Mouse (Mus musculus): Measurements from ENCODE around the gene Plcb4. TPM values are rescaled to one million over a fixed set of nuclear protein-coding genes. Genes with fewer than 3 reads are reported as not detected.
A peak's percentile ranks its signal among the peaks of the same experiment; 100 is the strongest.

Gene Plcb4
- polyA plus RNA-seq, 1 experiment from 2014 or later: 19.4 TPM

DNA sequence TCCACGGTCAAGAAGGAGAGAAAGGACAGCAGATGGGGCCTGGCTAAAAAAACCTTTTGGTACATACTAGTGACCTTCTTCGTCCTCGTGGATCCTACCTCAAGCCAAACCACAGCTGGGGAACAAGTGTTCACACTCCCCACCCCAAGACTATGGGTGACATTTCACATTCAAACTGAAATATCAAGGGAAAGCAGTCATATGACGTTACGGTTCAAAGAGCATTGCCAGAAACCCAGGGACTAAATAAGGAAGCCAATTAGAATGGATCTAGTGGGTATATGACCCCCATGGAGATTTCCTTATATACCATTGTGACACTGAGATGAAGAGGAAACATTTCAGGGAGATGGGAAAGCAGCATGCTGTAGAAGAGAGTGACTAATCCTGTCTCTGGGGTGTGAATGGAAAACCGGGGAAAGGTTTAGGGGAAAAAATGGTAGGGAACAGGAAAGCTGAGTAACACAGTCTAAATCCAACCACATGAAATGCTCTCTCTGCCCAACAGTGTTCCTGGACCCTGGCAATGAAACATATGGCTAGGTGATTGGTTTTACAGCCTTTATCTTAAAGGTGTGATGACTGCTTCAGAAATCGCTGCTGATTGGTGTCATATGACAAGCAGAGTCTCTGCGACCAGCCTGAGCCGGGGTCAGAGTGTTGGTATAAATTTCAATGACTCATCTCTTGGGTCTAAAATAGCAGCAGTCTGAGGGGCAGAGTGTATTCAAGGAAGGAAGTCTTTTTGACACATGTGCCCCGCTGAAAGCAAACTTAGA lies 114.6 kb downstream of the Plcb4 start:
- ATAC-seq: no peak
- Histone ChIP-seq H3K9me3 (replicated peaks) (no peaks in the 10 kb centered on the region), H3K4me3 (no peak overlapping the region), H3K4me1 (no peaks in the 10 kb centered on the region), H3K27me3 (no peaks in the 10 kb centered on the region), H3K4me2 (no peak overlapping the region), H3K9ac (no peak overlapping the region), H3K36me3 (ENCODE audit: poor library complexity, severe bottlenecking) (no peaks in the 10 kb centered on the region), H3K27ac (no peak overlapping the region)
- 72% methylated on average over 10 of the region's 10 CpGs for WGBS

GRCm38 (mm10) chr2:135775026-135775425 lies 116.2 kb downstream of the Plcb4 start:
- Histone ChIP-seq H3K4me1 (no peaks in the 10 kb centered on the region), H3K4me3 (no peak overlapping the region), H3K27ac (no peak overlapping the region), H3K36me3 (ENCODE audit: poor library complexity, severe bottlenecking) (no peaks in the 10 kb centered on the region), H3K27me3 (no peaks in the 10 kb centered on the region), H3K9me3 (replicated peaks) (no peaks in the 10 kb centered on the region), H3K4me2 (no peak overlapping the region), H3K9ac (no peak overlapping the region)
- 81% methylated on average over 4 of the region's 4 CpGs for WGBS
- ATAC-seq: no peak

DNA sequence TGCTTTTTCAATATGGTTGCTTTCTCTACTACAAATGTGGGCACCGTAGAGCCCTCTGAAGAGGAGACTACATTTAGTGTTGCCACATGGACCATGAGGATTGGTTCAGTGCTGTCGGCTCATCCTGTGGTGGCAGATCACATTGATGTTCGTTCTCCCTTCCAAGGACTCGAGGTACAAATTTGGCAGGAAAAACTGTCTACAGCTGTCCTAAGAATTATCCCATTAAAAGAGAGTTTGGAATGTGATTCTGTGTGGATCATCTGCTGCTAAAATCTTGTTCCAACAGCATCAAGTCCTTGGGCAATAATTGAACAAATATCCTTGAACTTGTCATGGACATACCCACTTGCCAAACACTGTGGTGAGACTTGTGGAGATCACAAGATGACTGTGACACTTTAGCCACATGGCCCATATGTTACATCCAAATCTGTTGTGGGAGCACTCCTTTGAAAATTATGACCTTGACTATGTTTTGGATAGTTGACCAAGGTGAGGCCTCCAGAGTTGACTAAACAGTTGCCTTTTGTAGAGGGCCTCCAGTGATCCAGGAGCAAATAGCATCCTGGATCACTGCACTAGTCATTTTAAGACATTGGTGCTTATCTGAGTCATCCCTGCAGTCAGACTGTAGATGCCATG lies 117.4 kb downstream of the Plcb4 start:
- no peaks in the 10 kb centered on the region for H3K9me3 ChIP-seq (replicated peaks)
- WGBS: 94% methylated on average over 4 of the region's 4 CpGs
- H3K36me3 ChIP-seq (ENCODE audit: poor library complexity, severe bottlenecking): no peaks in the 10 kb centered on the region
- H3K27me3 ChIP-seq: no peaks in the 10 kb centered on the region
- H3K4me3 ChIP-seq: no peak overlapping the region
- no peaks in the 10 kb centered on the region for H3K4me1 ChIP-seq
- no peak for ATAC-seq
- no peak overlapping the region for H3K9ac ChIP-seq
- no peak overlapping the region for H3K27ac ChIP-seq
- H3K4me2 ChIP-seq: no peak overlapping the region

DNA sequence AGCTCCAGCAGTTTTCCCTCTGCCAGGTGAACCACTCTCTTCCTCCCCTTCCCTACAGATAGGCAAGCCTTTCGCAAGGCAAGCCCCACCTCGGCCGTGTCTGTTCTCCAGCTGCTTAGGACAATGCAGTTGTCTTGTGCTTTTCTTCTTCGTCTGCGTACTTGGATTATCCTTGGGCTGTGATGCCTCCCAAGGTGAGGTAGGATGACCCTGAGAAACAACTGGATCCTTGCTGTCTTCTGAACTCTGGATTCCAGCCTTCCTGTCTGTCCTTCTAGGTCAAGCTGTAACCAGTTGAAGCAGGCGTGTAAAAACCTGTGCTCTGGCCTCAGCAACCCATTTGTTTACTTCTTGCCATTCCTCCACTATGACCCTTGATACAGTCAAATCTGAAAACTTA lies 122.6 kb downstream of the Plcb4 start:
- H3K36me3 ChIP-seq (ENCODE audit: poor library complexity, severe bottlenecking): no peaks in the 10 kb centered on the region
- WGBS: 82% methylated on average over 6 of the region's 6 CpGs
- ATAC-seq: no peak
- no peaks in the 10 kb centered on the region for H3K9me3 ChIP-seq (replicated peaks)
- H3K4me1 ChIP-seq: no peaks in the 10 kb centered on the region
- H3K27me3 ChIP-seq: no peaks in the 10 kb centered on the region
- H3K27ac ChIP-seq: no peak overlapping the region
- H3K9ac ChIP-seq: no peak overlapping the region
- H3K4me2 ChIP-seq: no peak overlapping the region
- no peak overlapping the region for H3K4me3 ChIP-seq

DNA sequence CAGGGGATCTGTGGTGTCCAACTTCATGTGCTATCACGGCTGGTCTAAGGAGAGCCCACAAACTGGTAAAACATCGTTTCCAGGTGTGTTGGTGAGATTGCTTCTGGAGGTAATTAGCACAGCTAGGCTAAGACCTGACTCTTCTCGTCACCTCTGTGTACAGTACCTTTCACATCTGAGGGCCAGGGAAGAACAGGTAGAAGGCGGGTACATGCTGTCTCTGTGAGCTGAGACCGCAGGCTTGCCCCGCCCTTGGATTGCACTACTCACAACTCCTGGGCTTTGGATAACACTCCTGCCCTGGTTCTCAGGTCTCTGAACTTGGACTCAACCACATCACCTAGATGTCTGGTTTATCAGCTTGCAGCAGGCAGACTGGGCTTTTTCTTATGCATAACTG lies 128.6 kb downstream of the Plcb4 start:
- H3K4me2 ChIP-seq: no peak overlapping the region
- H3K4me1 ChIP-seq: no peaks in the 10 kb centered on the region
- no peaks in the 10 kb centered on the region for H3K9me3 ChIP-seq (replicated peaks)
- ATAC-seq: no peak
- 97% methylated on average over 6 of the region's 6 CpGs for WGBS
- no peaks in the 10 kb centered on the region for H3K27me3 ChIP-seq
- no peak overlapping the region for H3K9ac ChIP-seq
- H3K36me3 ChIP-seq (ENCODE audit: poor library complexity, severe bottlenecking): no peaks in the 10 kb centered on the region
- H3K27ac ChIP-seq: no peak overlapping the region
- no peak overlapping the region for H3K4me3 ChIP-seq

DNA sequence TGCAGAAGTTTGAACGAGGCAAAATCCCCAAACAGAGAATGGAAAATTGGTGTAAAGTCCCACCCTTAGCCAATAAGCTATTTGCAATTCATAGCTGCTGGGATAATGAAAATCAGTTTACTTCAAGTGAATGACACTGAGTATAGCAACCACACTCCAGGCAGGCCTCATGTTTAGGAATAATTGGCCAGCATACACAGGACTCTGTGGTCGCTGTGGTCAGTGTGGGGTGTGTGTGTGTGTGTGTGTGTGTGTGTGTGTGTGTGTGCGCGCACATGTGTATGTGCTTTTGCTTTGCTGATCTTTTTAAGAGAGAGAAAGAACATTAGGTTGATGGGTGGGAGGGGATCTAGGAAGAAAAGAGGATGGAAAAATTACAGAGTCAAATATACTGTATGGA lies 134.1 kb downstream of the Plcb4 start:
- Histone ChIP-seq H3K27ac (no peak overlapping the region), H3K27me3 (no peaks in the 10 kb centered on the region), H3K9ac (no peak overlapping the region), H3K9me3 (replicated peaks) (no peaks in the 10 kb centered on the region), H3K4me1 (peaks cover 16% of the 10 kb centered on the region), H3K36me3 (ENCODE audit: poor library complexity, severe bottlenecking) (no peaks in the 10 kb centered on the region), H3K4me2 (no peak overlapping the region), H3K4me3 (no peak overlapping the region)
- ATAC-seq: no peak
- 86% methylated on average over 4 of the region's 4 CpGs for WGBS

DNA sequence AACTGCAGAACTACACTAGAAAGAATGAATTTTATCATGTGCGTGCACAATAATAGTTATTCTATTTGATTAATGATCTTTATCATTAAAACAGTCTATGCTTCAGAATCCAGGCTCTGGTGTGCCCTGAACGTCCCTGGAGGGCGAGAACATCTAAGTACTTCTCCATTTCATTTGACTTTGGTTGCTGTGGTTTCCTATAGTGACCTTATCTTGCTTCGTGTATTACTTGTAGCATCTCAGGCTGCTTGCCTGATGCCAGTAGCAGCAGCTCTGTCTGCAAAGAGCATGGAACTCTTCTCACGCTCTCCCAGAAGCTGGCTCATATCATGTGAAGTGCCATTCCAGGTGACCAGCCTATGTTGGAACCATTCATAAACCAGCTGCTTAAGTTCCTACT lies 137.9 kb downstream of the Plcb4 start:
- H3K4me2 ChIP-seq: no peak overlapping the region
- peaks cover 37% of the 10 kb centered on the region for H3K4me1 ChIP-seq
- no peaks in the 10 kb centered on the region for H3K36me3 ChIP-seq (ENCODE audit: poor library complexity, severe bottlenecking)
- WGBS: 91% methylated on average over 5 of the region's 5 CpGs
- H3K27ac ChIP-seq: no peak overlapping the region
- ATAC-seq: no peak
- H3K4me3 ChIP-seq: no peak overlapping the region
- no peak overlapping the region for H3K9ac ChIP-seq
- H3K27me3 ChIP-seq: no peaks in the 10 kb centered on the region
- no peaks in the 10 kb centered on the region for H3K9me3 ChIP-seq (replicated peaks)

DNA sequence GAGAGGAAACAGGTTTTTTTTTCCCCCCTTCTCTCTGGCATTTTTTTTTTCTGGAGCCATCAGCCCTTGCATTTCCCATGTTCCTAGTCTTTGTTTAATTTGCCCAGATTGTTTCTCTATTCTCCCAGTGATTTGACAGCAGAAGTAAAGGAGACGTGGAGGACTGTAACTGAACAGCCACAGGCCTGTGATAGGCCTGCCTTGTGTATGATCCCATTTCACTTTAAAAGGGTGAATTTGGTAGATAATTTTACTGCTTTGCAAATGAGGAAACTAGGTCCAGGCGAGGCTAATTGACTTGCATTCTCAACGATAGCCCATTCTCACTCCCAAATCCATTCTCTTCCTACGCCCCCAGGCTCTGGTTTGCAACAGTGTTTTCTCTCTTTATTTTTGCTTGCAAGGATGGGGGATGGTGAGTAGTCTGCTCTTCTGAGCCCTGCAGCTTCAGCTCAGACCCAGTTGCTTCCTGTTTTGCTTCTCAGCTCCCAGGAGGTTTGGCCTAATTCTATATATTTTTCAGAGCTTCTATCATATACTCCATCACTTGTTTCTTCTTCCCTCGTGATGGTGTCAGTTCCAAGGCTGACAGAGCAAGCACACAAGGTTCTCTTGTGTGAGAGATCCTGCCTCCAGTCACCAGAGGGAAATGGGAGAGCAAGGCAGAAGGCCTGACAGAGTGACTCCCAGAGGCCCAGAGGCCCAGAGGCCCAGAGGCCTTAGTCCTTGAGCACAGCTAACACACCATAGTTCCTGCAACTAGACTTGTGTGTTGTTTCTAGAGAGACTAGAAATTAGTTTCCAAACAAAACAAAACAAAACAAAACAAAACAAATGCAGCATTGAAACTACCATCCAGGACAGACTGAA lies 139.1 kb downstream of the Plcb4 start:
- H3K4me3 ChIP-seq: no peak overlapping the region
- H3K9me3 ChIP-seq (replicated peaks): no peaks in the 10 kb centered on the region
- no peaks in the 10 kb centered on the region for H3K36me3 ChIP-seq (ENCODE audit: poor library complexity, severe bottlenecking)
- ATAC-seq: peak; percentile 42; the same call in 1 of the 2 replicates
- no peak overlapping the region for H3K9ac ChIP-seq
- WGBS: 33% methylated on average over 5 of the region's 5 CpGs
- H3K27me3 ChIP-seq: no peaks in the 10 kb centered on the region
- peak overlapping the region; percentile 36; the same call in 1 of the 2 replicates for H3K27ac ChIP-seq
- no peak overlapping the region for H3K4me2 ChIP-seq
- H3K4me1 ChIP-seq: peaks cover 39% of the 10 kb centered on the region

DNA sequence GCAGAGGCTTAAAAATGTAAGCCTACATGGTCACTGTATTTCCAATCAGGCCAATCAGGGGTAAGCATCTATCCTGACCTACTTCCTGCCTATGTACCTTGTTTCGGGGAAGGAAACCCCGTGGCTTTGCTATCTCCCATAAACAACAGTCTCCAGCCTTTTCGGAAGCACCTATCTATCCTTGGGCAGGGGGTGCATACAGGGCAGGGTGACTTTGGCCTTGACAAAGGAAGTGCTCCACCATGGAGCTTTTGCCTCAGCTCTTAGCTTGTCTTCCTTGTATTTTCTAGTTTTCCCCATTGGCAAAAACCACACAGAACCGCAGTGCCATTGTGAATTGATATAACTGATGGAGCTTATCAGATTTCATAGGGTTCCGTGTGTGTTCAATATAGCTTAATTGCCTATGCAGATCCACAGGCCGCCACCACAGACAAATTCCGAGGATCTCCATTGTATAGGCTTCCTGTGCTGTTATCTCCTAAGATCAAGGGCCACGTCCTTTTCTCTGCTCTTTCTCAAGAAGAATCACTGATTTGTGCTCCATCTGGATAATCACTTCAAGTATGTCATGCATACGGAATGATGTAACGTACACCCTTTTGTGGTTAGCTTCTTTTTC lies 140.4 kb downstream of the Plcb4 start:
- Histone ChIP-seq H3K4me1 (peaks cover 39% of the 10 kb centered on the region), H3K27me3 (no peaks in the 10 kb centered on the region), H3K27ac (no peak overlapping the region), H3K4me2 (no peak overlapping the region), H3K9ac (no peak overlapping the region), H3K4me3 (no peak overlapping the region), H3K9me3 (replicated peaks) (no peaks in the 10 kb centered on the region), H3K36me3 (ENCODE audit: poor library complexity, severe bottlenecking) (no peaks in the 10 kb centered on the region)
- 55% methylated on average over 10 of the region's 10 CpGs for WGBS
- no peak for ATAC-seq

GRCm38 (mm10) chr2:135800385-135800784 lies 141.6 kb downstream of the Plcb4 start:
- Histone ChIP-seq H3K4me1 (peaks cover 39% of the 10 kb centered on the region), H3K27ac (no peak overlapping the region), H3K36me3 (ENCODE audit: poor library complexity, severe bottlenecking) (no peaks in the 10 kb centered on the region), H3K4me2 (no peak overlapping the region), H3K9ac (no peak overlapping the region), H3K27me3 (no peaks in the 10 kb centered on the region), H3K9me3 (replicated peaks) (no peaks in the 10 kb centered on the region), H3K4me3 (no peak overlapping the region)
- WGBS: 47% methylated on average over 6 of the region's 6 CpGs
- no peak for ATAC-seq

GRCm38 (mm10) chr2:135802878-135803450 lies 144.2 kb downstream of the Plcb4 start:
- no peaks in the 10 kb centered on the region for H3K36me3 ChIP-seq (ENCODE audit: poor library complexity, severe bottlenecking)
- H3K4me1 ChIP-seq: peaks cover 26% of the 10 kb centered on the region
- no peaks in the 10 kb centered on the region for H3K27me3 ChIP-seq
- no peak overlapping the region for H3K9ac ChIP-seq
- WGBS: 75% methylated on average over 9 of the region's 9 CpGs
- no peak overlapping the region for H3K4me3 ChIP-seq
- 0 out of 2 replicates have a peak, but pooled peaks have one; percentile 28 for ATAC-seq
- H3K27ac ChIP-seq: no peak overlapping the region
- H3K9me3 ChIP-seq (replicated peaks): no peaks in the 10 kb centered on the region
- no peak overlapping the region for H3K4me2 ChIP-seq

Measured in forebrain, embryonic 13.5 days (tissue).